Mouse (Mus musculus) monocyte, adult 5-6 weeks (primary cell): ENCODE results near the gene Mettl6. TPM values are rescaled to one million over a fixed set of nuclear protein-coding genes. Genes with fewer than 3 reads are reported as not detected.

Experiments
- ATAC-seq: fragments of 153-309, 156-312 bp; replicated peaks from 2 replicates; pipeline ENCODE4 v1.8.0; 2017; ENCODE audit warnings: mild to moderate bottlenecking; ENCODE audit not compliant: low TSS enrichment, insufficient number of reproducible peaks, severe bottlenecking, poor library complexity, low FRiP score
- total RNA-seq: library from RNA; stranded (forward); fragments of 200-1000, 200-491, 200-594 nt; gene quantifications from 3 replicates; pipeline ENCODE4 v1.2.3, GENCODE M21; 2017

Gene Mettl6
- total RNA-seq, 1 experiment from 2014 or later, result 75.1 TPM

- ATAC-seq, result peak; percentile 98
These were observed 58.7 kb downstream of the Mettl6 start, which contains the start of gene Sh3bp5 for GRCm38 (mm10) chr14:31435930-31436693. Gene Sh3bp5 (minus strand): TSS chr14:31436078.

DNA sequence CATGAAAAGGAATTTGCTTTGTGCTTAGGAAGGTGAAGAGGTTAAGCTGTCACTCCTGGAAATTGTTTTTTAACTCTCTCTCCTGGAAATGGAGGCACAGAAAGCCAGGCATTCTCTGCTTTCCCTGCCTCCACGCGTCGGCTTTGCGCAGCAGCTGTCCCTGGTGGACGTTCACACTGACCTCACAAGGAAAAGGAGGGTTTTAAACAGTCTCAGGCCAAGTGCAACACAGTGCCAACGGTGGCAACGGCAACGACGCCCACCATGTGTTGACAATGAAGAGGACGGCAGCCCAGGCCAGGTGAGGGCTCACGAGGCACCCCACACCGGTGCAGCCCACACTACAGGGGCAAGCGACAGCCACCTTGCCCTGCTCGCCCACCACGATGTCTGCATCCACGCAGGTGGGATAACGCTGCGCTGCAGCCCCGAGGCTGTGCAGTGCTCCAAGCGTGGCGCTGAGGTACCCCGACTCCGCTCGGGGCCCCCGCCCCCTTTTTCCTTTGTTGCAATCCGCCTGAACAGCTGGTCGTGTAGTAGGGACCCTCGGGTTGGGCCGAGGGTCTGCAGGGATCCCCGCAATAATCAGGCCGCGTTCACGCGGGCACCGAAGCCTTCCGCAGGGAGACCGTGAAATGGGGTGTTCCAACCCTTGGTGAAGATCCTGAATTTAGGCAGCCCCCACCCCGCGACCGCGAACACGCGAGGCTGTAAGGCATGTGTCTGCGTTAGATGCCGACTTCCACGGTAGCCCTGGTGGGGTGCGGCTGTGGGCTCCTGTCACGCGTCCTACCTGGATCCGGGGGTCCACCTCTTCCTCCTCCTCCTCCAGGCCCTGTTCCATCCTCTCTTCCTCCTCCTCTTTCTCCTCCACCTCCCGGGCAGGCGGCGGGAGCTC lies 59.6 kb downstream of the Mettl6 start:
- ATAC-seq, result peak; percentile 20; the same call in 1 of the 2 replicates

GRCm38 (mm10) chr14:31434426-31434825 lies 60.4 kb downstream of the Mettl6 start:
- no peak for ATAC-seq

DNA sequence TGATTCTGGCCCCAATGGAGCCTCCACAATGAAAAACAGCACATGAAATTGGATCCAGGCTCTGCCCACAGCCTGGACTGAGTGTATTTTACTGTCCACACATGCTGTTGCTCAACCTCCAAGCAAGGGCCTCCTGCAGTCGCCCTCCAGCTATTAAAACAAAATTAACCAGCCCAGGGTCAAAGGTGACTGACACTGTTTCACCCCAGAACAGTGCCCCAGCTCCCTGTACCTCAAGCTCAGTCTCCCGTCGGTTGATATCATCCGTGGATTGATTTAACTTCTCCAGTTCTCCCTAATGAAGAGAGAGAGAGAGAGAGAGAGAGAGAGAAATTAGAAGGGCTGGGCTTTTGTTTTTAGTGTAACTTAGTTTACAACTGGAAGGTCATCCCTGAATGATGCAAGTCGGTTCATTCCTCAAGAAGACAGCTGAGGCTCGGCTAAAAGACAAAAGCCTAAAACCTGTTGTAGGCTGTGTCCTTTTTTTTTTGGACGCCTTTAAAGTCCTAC lies 60.9 kb downstream of the Mettl6 start:
- no peak for ATAC-seq

DNA sequence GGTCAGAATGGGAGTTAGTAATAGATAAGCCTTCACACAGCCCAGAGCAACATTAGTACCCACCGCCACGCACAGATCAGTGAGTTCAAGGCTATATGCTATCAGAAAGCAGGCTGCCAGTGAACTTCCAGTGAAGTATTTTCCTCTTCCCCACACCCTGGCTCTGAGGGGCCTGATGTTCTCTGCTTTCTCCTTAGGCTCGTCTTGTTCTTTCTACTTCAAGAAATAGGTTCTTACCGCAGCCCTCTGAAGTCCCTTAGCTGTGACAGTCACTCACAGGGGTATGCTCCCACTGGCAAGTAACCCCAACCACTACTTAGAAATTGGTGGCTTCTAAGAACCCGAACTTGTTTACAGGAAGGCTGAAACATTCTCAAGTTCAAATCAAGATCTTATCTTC lies 61.7 kb downstream of the Mettl6 start:
- ATAC-seq, result no peak

DNA sequence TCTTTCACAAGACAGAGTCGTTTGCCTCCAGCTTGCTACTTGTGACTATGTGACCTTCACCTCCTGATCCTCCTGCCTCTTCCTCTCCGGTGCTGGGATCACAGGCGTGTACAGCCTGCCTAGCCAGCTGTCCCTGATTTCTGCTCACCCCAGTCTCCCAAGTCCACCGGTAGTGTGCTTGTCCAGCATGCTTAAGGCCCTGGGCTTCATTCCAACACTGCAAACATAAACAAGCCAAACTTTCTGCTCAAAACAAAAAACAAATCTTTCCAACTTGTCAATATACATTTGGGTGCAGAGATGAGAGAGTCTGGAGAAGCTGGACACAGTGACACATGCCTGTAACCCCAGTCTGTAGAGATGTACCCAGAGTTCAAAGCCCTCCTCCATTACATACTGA lies 62.4 kb downstream of the Mettl6 start:
- ATAC-seq, result no peak

GRCm38 (mm10) chr14:31431789-31432330 lies 63.0 kb downstream of the Mettl6 start:
- no peak for ATAC-seq

DNA sequence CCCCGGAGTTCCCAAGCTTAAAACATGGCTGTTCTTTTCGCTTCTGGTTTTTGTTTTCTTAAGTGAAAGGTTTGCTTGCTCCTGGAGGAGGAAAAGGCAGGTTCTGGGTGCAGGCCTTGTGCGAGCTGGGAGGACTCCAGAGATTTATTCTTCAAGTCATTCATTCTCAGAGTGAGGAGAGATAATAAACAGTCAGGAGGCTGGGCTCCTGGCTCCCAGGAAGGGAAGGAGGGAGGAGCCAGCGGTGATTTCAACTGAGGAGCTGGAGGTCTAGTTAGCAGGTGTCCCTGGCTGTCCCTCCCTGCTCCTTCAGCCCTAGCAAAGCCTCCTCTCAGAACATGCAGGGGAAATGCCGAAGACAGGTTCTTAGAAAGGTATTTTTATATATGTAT lies 65.8 kb downstream of the Mettl6 start:
- ATAC-seq, result no peak

DNA sequence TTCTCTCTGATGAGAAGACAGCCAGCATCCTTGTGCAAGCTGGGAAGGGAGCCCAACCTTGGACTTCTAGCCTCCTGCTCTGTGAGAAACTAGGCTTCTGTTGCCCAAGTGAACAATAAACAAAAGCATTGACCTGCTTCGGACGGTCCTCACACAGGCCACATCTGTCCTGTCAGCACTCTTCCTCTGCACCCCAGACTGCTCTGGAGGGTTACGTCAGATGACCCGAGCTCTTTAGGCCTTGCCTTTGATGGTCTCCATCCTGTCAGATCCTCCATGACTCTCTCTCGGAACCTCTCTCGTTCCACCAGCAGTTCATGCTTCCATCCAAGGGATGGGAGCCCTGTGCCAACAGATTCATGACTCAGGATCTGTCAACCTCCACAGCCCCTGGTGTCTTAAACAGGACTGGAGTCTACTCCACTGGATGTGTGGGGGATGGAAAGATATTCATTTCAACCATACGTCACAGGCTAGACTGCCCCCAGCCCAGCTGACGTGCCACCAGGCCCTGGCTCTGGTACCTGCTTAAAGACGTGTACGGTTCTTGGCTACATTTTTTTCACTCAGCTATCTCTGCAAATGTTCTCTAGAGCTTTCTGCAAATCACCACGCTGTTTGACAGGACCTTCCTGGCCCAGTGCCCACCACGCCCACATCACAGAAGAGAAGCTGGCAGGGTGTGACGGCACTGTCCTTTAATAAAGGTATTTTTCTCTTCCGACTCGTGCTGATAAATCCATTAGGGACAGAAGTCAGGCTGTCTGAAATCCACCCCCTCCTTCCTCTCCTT lies 66.4 kb downstream of the Mettl6 start:
- no peak for ATAC-seq

Other genes with a start within 250 kb of the Mettl6 start
- 13.2 to 19.6 TPM (median 14.0 TPM) in 3 replicates for gene Phf7, start 243.7 kb downstream of the Mettl6 start, total RNA-seq
- gene Bap1, start 243.6 kb downstream of the Mettl6 start, total RNA-seq, result 40.4 to 69.5 TPM (median 59.6 TPM) in 3 replicates
- gene Dnah1, start 171.1 kb downstream of the Mettl6 start, total RNA-seq, result under 0.01 TPM in 1 of 3 replicates, not detected in the others
- gene Capn7, start 158.4 kb downstream of the Mettl6 start, total RNA-seq, result 67.9 to 73.5 TPM (median 73.1 TPM) in 3 replicates
- gene Sh3bp5, start 59.0 kb downstream of the Mettl6 start, total RNA-seq, result 37.1 to 51.1 TPM (median 40.7 TPM) in 3 replicates
- 29.3 to 40.9 TPM (median 37.0 TPM) in 3 replicates for gene Eaf1, start 641 bp downstream of the Mettl6 start, total RNA-seq
- gene Colq, start 96.3 kb upstream of the Mettl6 start, total RNA-seq, result 0.19 to 1.0 TPM in 2 of 3 replicates, not detected in the other
- gene Gm49387, start 145.8 kb upstream of the Mettl6 start, total RNA-seq, result not detected in 3 replicates
- 2.1 to 9.9 TPM (median 9.9 TPM) in 3 replicates for gene Btd, start 146.0 kb upstream of the Mettl6 start, total RNA-seq
- gene Hacl1, start 146.2 kb upstream of the Mettl6 start, total RNA-seq, result 10.1 to 31.8 TPM (median 11.9 TPM) in 3 replicates